8 mouse cellular contexts compared by ENCODE assay signal in genomic region chr15:85200446-85201289, GRCm38 (mm10). TPM values are rescaled to one million over a fixed set of nuclear protein-coding genes. Genes with fewer than 3 reads are reported as not detected.
DNase-seq lines count a peak whose midpoint lies in the region; ATAC-seq lines count a peak whose summit lies in the region.

No protein-coding gene starts in this region.

- no peak for ATAC-seq in forebrain, embryonic 11.5 days (replicated peaks; ENCODE audit: low FRiP score)

- no peak for DNase-seq in forebrain, embryonic 10.5 days (ENCODE audit: extremely low spot score, low spot score)
- no peak for DNase-seq in forebrain, embryonic 11.5 days (ENCODE audit: low spot score)
- peak; percentile 51 for DNase-seq in embryo, embryonic 11 days
- peak; percentile 52 for DNase-seq in kidney, adult 9 months
- peak; percentile 82 for DNase-seq in lung, postnatal 10 days
- no peak for DNase-seq in Muller cell, postnatal 12 days (ENCODE audit: inconsistent ontology term)
- DNase-seq in frontal cortex, postnatal 14 days (ENCODE audit: low spot score in 2 of 2): no peak
- no peak for DNase-seq in urinary bladder, postnatal 25 days (ENCODE audit: low spot score)

- no peak overlapping the region for H3K9ac ChIP-seq in forebrain, embryonic 11.5 days (ENCODE audit: low read length)

- H3K27me3 ChIP-seq in forebrain, embryonic 10.5 days (ENCODE audit: poor library complexity, severe bottlenecking): peaks cover 53% of the 10 kb centered on the region
- H3K27me3 ChIP-seq in forebrain, embryonic 11.5 days (ENCODE audit: control insufficient read depth, insufficient read depth, low read length): no peaks in the 10 kb centered on the region

- H3K27ac ChIP-seq in forebrain, embryonic 10.5 days: peak overlapping the region; percentile 68
- no peak overlapping the region for H3K27ac ChIP-seq in forebrain, embryonic 11.5 days (ENCODE audit: low read depth, low read length)

- no peaks in the 10 kb centered on the region for H3K36me3 ChIP-seq in forebrain, embryonic 10.5 days (replicated peaks)
- no peaks in the 10 kb centered on the region for H3K36me3 ChIP-seq in forebrain, embryonic 11.5 days (ENCODE audit: control insufficient read depth, insufficient read depth, low read length)

- WGBS in forebrain, embryonic 10.5 days: 56% methylated on average over 14 of the region's 14 CpGs
- 56% methylated on average over 14 of the region's 14 CpGs for WGBS in forebrain, embryonic 11.5 days

- no peak overlapping the region for H3K4me2 ChIP-seq in forebrain, embryonic 11.5 days (ENCODE audit: low read depth, low read length, severe bottlenecking)

- no peaks in the 10 kb centered on the region for H3K9me3 ChIP-seq in forebrain, embryonic 10.5 days
- no peaks in the 10 kb centered on the region for H3K9me3 ChIP-seq in forebrain, embryonic 11.5 days (ENCODE audit: control insufficient read depth, low read length)

- peaks cover 42% of the 10 kb centered on the region for H3K4me1 ChIP-seq in forebrain, embryonic 10.5 days
- no peaks in the 10 kb centered on the region; the same call in 1 of the 2 replicates for H3K4me1 ChIP-seq in forebrain, embryonic 11.5 days (replicated peaks; ENCODE audit: control insufficient read depth, insufficient read depth, low read length)

- no peak overlapping the region for H3K4me3 ChIP-seq in forebrain, embryonic 10.5 days
- no peak overlapping the region for H3K4me3 ChIP-seq in forebrain, embryonic 11.5 days (ENCODE audit: low read depth, low read length)

RNA-seq across cellular contexts. Expression of gene Fbln1, which starts 5.1 kb away (rescaled TPM):
- polyA plus RNA-seq in forebrain, embryonic 10.5 days (2016; fragmentation: Nextera tagmentation; extraction: Ambion mirVana): 154 and 157 TPM in 2 replicates
- polyA plus RNA-seq in forebrain, embryonic 11.5 days (2014; fragmentation: Nextera tagmentation; extraction: Ambion mirVana): 147 and 161 TPM in 2 replicates

Comparison
In these comparisons a context has a peak if more than half of its experiments do, and no peak if none do; other contexts are left out.
1. DNase-seq: peak in embryo, embryonic 11 days (single experiment), kidney, adult 9 months (single experiment) and lung, postnatal 10 days (single experiment); none in forebrain, embryonic 10.5 days (single experiment), forebrain, embryonic 11.5 days (single experiment), Muller cell, postnatal 12 days (single experiment), frontal cortex, postnatal 14 days (0 of 2) and urinary bladder, postnatal 25 days (single experiment).